Mouse (Mus musculus): ENCODE results near the gene Rtkn2.

The Rtkn2 gene

DNA sequence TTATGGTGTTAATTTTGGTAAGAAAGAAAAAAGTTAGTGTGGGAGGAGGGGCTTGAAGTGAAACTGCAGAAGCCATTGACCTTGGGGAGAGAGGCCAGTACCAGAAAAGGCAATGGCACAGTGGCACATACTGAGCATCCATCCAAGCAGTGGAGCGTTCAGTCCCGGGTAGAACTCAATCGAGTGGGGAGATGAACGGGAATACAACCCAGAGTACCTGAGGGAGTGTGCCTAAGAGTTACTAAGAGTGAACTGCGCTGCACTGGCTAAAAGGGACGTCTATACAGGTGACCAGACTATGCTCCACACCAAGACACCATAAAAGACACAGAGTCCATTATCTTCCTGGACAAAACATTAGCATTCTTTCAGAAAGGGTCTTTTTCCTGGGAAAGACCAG, 128.3 kb downstream of the Rtkn2 start:
- no peak for DNase-seq
